Mouse (Mus musculus) bone marrow macrophage, adult 2 months (primary cell): ENCODE measurements around the gene Ggcx.

Source experiments
- CTCF ChIP-seq: IDR thresholded peaks from 2 replicates; pipeline ENCODE4 v1.5.1; 2012; ENCODE audit warnings: low read depth, mild to moderate bottlenecking, low read length, moderate library complexity
- POLR2A ChIP-seq: IDR thresholded peaks from 2 replicates; pipeline ENCODE4 v1.6.1; 2012; ENCODE audit warnings: mild to moderate bottlenecking, low read depth, low read length, borderline replicate concordance

DNA sequence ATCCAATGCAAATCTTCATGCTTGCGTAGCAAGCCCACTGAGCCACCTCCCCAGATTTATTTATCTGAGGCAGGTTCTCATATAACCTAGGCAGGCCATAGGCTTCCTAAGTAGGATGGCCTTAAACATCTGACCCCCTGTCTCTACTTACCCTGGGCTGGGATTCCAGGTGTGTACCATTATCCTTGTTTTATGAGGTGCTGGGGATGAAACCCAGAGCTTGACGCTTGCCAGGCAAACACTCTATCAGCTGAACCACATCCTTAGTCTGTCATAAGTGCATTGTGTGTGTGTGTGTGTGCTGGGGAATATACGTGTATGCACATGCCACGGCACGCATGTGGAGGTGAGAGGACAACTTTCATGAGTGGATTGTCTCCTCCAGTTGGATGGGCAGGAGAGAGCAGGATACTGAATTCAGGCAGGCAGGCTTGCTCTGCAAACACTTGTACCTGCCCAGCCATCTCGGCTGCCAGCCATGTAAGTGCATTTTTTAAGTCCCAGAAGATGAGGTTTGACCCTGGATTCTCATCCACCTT, 25.2 kb upstream of the Ggcx start:
- TF ChIP-seq CTCF = no peak
- TF ChIP-seq POLR2A = no peak
